Mouse (Mus musculus) forebrain, embryonic 15.5 days (tissue): ENCODE measurements around the gene Ifitm6. TPM values are rescaled to one million over a fixed set of nuclear protein-coding genes. Genes with fewer than 3 reads are reported as not detected.

Source experiments
- ATAC-seq: fragments of 200-750 bp; cut with Nextera tagmentation; replicated peaks from 2 replicates; pipeline ENCODE4 v1.8.0; 2017; ENCODE audit warnings: mild to moderate bottlenecking, moderate TSS enrichment, moderate library complexity
- H3K27ac ChIP-seq: fragments of 300-500 bp; sonication (generic); replicated peaks from 2 replicates; pipeline ENCODE4 v1.5.1; 2015; ENCODE audit warnings: mild to moderate bottlenecking, inconsistent platforms
- H3K27me3 ChIP-seq: fragments of 300-500 bp; sonication (generic); 2 replicates; pipeline ENCODE4 v1.6.1; 2015; ENCODE audit warnings: inconsistent platforms
- H3K36me3 ChIP-seq: fragments of 300-500 bp; sonication (generic); 2 replicates; pipeline ENCODE4 v1.6.1; 2015; ENCODE audit warnings: mild to moderate bottlenecking, inconsistent platforms
- H3K4me1 ChIP-seq: fragments of 300-500 bp; sonication (generic); 2 replicates; pipeline ENCODE4 v1.6.1; 2015; ENCODE audit warnings: inconsistent platforms
- H3K4me2 ChIP-seq: fragments of 300-500 bp; sonication (generic); replicated peaks from 2 replicates; pipeline ENCODE4 v1.6.1; 2015; ENCODE audit warnings: mild to moderate bottlenecking, inconsistent platforms
- H3K4me3 ChIP-seq: fragments of 300-500 bp; sonication (generic); 2 replicates; pipeline ENCODE4 v1.5.1; 2015; ENCODE audit warnings: mild to moderate bottlenecking, inconsistent platforms
- H3K9ac ChIP-seq: fragments of 300-500 bp; sonication (generic); replicated peaks from 2 replicates; pipeline ENCODE4 v1.6.1; 2015; ENCODE audit warnings: mild to moderate bottlenecking, inconsistent platforms
- H3K9me3 ChIP-seq: fragments of 300-500 bp; sonication (generic); 2 replicates; pipeline ENCODE4 v1.6.1; 2016; ENCODE audit warnings: inconsistent platforms
- WGBS: fragments of 180-500 bp; shearing (Covaris S2); methylation state at CpG from one replicate; pipeline ENCODE4 v1.1.7; 2015; ENCODE audit warnings: mixed read lengths; 5-methylcytosine and 5-hydroxymethylcytosine counted together
- polyA plus RNA-seq: library from polyadenylated mRNA; unstranded; fragments of >200 nt; fragmentation: Nextera tagmentation; extraction: Ambion mirVana; gene quantifications from 2 replicates; pipeline ENCODE4 v1.2.1, GENCODE M21; 2015

The Ifitm6 gene
- polyA plus RNA-seq, 1 experiment from 2014 or later = not detected

GRCm38 (mm10) chr7:141052421-141052820, 34.7 kb upstream of the Ifitm6 start:
- Histone ChIP-seq H3K27me3 (no peaks in the 10 kb centered on the region), H3K4me2 (no peak overlapping the region), H3K27ac (no peak overlapping the region), H3K4me3 (no peak overlapping the region), H3K9ac (no peak overlapping the region), H3K9me3 (no peaks in the 10 kb centered on the region), H3K36me3 (no peaks in the 10 kb centered on the region), H3K4me1 (peaks cover 10% of the 10 kb centered on the region)
- 81% methylated on average over 2 of the region's 2 CpGs for WGBS
- no peak for ATAC-seq

- no peaks in the 10 kb centered on the region for H3K36me3 ChIP-seq
- H3K27me3 ChIP-seq = no peaks in the 10 kb centered on the region
- no peak overlapping the region for H3K4me3 ChIP-seq
- H3K27ac ChIP-seq = no peak overlapping the region
- no peak overlapping the region for H3K4me2 ChIP-seq
- WGBS = 94% methylated on average over 4 of the region's 4 CpGs
- no peak for ATAC-seq
- H3K9ac ChIP-seq = no peak overlapping the region
- no peaks in the 10 kb centered on the region for H3K9me3 ChIP-seq
- peaks cover 14% of the 10 kb centered on the region for H3K4me1 ChIP-seq
Measured at GRCm38 (mm10) chr7:141052016-141052415, 34.3 kb upstream of the Ifitm6 start.

- Histone ChIP-seq H3K27ac (no peak overlapping the region), H3K4me3 (no peak overlapping the region), H3K9ac (no peak overlapping the region), H3K27me3 (no peaks in the 10 kb centered on the region), H3K9me3 (no peaks in the 10 kb centered on the region), H3K4me1 (peaks cover 14% of the 10 kb centered on the region), H3K4me2 (no peak overlapping the region), H3K36me3 (no peaks in the 10 kb centered on the region)
- 76% methylated on average over 17 of the region's 17 CpGs for WGBS
- no peak for ATAC-seq
Measured at GRCm38 (mm10) chr7:141051060-141051685, 33.4 kb upstream of the Ifitm6 start.

DNA sequence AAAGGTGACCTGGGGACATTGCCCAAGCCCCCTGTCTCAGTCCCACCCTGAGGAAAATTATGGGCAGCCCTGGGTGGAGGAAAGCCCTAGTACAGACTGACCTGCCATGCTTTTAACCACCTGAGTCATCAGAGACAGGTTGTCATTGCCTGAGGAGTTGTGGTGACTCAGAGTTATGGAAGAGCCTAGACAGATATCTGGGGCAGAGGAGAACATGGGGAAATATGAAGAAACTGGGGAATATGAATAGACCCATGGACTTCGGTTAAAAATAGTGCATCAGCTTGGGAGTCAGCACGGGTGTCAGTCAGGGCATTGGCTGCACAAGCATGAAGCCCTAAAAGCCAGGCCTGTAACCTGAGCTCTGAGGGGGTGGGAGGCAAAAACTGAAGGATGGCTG, 31.6 kb upstream of the Ifitm6 start:
- 91% methylated on average over 2 of the region's 2 CpGs for WGBS
- H3K36me3 ChIP-seq = no peaks in the 10 kb centered on the region
- ATAC-seq = no peak
- H3K4me2 ChIP-seq = no peak overlapping the region
- no peak overlapping the region for H3K27ac ChIP-seq
- H3K4me3 ChIP-seq = no peak overlapping the region
- H3K9ac ChIP-seq = no peak overlapping the region
- H3K4me1 ChIP-seq = peaks cover 14% of the 10 kb centered on the region
- no peaks in the 10 kb centered on the region for H3K27me3 ChIP-seq
- H3K9me3 ChIP-seq = no peaks in the 10 kb centered on the region

GRCm38 (mm10) chr7:141048226-141049218, 30.8 kb upstream of the Ifitm6 start:
- Histone ChIP-seq H3K4me3 (peak overlapping the region; percentile 41), H3K4me1 (peaks cover 14% of the 10 kb centered on the region), H3K9me3 (no peaks in the 10 kb centered on the region), H3K36me3 (no peaks in the 10 kb centered on the region), H3K27ac (peak overlapping the region; percentile 78), H3K9ac (peak overlapping the region; percentile 51), H3K27me3 (no peaks in the 10 kb centered on the region), H3K4me2 (peak overlapping the region; percentile 74)
- 9% methylated on average over 21 of the region's 21 CpGs for WGBS
- ATAC-seq = peak; percentile 94

DNA sequence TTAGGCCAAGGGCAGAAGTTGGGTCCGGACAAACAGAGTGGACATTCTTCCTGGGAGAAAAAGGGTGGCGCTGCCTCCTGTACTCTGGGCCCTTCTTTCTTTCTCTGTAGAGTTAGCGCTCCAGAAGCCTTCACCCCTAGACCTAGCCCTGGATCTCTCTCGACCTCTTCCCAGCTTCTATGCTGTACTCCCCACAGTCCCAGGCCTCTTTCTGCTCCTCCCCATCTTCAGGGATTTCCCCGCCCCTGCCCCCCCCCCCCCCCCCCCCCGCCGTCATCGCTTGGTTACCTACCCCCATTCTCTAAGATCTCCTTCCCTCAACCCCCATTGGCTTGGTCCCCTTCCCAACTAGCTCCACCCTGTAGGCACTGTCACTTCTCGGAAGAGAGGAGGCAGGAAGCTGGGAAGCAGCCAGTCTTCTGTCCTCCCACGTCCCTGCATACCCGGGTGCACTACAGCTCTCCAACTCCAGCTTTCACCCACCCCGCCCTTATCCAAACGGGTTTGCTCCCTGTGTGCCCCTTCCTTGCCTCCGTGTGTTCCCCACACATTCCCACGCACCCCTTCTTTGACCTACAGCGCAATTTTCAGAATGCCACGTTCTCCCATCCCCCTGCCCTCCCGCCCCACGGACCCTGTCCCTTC, 30.0 kb upstream of the Ifitm6 start:
- peak overlapping the region; percentile 78 for H3K27ac ChIP-seq
- H3K4me3 ChIP-seq = peak overlapping the region; percentile 41
- no peaks in the 10 kb centered on the region for H3K9me3 ChIP-seq
- WGBS = 6% methylated on average over 15 of the region's 19 CpGs
- H3K4me1 ChIP-seq = peaks cover 14% of the 10 kb centered on the region
- peak overlapping the region; percentile 51 for H3K9ac ChIP-seq
- H3K27me3 ChIP-seq = no peaks in the 10 kb centered on the region
- H3K36me3 ChIP-seq = no peaks in the 10 kb centered on the region
- peak overlapping the region; percentile 74 for H3K4me2 ChIP-seq
- peak; percentile 91 for ATAC-seq

DNA sequence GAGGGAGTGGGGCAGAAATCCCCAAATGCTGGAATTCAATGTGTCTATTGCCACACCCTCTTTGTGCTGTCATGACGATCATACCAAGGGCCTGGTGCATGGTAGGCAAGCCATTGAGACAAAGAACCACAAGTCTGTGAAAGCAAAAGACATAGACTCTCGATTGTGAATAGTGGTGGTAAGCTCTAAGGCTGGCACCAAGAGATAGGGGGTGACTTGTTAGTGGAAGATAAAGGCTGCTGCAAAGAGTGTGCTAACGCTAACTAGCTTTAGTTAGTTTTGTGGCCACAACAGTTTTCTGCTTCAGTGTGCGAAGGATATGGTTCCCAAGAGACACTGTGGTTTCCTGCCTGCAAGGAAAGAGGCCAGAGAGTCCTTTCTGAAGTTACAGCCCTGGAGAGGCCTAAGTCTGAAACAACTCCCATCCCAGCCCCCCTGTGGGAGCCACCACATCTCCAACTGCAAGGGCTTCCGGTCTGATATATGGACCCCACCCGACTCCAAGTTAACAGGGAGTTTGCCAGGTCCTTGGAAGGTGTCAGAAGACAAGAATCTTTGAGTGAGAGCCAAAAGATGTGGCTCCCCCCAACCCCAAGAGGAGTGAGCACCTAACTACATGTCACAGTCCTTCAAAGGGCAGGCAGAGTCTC, 29.3 kb upstream of the Ifitm6 start:
- Histone ChIP-seq H3K9me3 (no peaks in the 10 kb centered on the region), H3K4me2 (peak overlapping the region; percentile 74), H3K27ac (0 out of 2 replicates have a peak overlapping the region, but pooled peaks have one; percentile 21), H3K4me1 (peaks cover 14% of the 10 kb centered on the region), H3K9ac (no peak overlapping the region), H3K27me3 (no peaks in the 10 kb centered on the region), H3K36me3 (no peaks in the 10 kb centered on the region), H3K4me3 (no peak overlapping the region)
- no peak for ATAC-seq
- WGBS = 77% methylated on average over 6 of the region's 6 CpGs

DNA sequence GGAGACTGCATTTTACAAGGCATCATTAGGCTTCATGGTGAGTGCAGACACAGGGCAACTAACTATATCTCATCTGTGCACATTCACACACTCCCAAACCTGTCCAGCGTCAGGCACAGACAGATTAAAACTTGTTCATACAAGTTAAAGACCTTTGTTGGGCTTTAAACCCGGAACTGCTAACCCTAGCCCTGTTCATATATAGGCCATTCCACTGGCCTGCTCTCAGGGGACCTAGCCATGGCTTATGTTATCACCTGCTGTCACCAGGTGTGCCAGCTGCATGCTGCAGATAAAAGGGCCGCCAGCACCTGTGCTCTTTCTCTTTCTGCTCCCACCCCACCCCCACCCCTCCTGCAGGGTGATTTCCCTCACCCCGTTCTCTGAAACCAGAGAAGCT, 24.8 kb upstream of the Ifitm6 start:
- Histone ChIP-seq H3K36me3 (no peaks in the 10 kb centered on the region), H3K27ac (no peak overlapping the region), H3K4me2 (no peak overlapping the region), H3K4me3 (no peak overlapping the region), H3K27me3 (no peaks in the 10 kb centered on the region), H3K9ac (no peak overlapping the region), H3K4me1 (peaks cover 10% of the 10 kb centered on the region), H3K9me3 (no peaks in the 10 kb centered on the region)
- ATAC-seq = no peak
- WGBS = 65% methylated on average over 4 of the region's 4 CpGs

DNA sequence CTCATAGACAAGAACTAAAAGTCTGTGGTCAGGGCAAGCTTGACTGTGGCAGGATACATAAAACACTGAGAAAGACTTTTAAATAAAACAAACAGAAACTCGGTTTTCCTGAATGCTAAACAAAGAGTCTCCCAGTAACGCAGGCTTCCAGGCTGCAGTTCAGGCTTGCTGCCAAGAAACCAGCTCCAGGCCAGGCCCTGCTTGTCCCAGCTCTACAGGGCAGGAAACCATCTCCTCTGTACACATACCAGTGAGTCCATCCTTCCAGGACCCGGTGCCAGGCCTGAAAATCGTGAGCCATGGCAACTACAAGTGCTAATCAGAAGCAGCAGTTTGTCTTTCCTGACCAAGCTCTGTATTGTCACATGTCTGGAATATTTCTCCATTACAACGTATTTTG, 23.9 kb upstream of the Ifitm6 start:
- 0 out of 2 replicates have a peak, but pooled peaks cover 5% of the 10 kb centered on the region for H3K4me1 ChIP-seq
- no peak overlapping the region for H3K9ac ChIP-seq
- H3K27ac ChIP-seq = no peak overlapping the region
- 17% methylated on average over 5 of the region's 5 CpGs for WGBS
- no peaks in the 10 kb centered on the region for H3K36me3 ChIP-seq
- H3K9me3 ChIP-seq = no peaks in the 10 kb centered on the region
- H3K4me3 ChIP-seq = no peak overlapping the region
- H3K27me3 ChIP-seq = no peaks in the 10 kb centered on the region
- H3K4me2 ChIP-seq = no peak overlapping the region
- no peak for ATAC-seq

DNA sequence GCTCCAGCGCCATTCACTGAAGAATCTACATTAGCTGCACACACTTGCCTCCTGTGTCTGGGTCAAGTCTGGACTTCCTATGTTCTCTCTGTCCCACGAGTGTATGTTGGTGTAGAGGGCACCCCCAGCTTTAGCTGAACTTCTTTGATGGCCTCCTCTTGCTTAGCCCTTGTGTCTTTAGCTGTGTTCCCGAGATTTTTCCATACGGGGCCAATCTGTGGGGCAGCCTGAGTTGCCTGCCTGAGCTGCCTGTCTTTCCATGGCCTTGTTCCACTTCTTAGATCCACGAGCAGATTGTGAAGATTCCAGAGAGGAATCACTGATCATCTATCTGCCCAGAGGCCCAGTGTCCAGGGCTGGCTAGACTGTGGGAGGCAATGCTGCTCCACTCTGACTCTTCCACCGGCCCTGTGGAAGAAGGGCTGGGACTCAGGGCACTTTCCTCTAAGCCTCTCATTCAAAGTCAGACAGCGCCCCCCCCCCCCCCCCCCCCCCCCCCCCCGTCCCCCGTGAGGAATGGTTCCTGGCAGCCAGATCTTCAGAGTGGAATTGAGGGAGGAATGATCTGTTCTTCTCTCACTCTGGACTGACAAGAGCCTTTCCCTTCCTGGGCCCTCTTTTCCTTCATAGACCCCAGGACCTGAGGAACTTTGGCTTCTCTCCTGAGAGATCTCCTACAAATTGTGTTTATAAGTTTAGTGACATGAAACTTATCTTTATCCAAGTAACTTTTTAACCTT, 23.3 kb upstream of the Ifitm6 start:
- ATAC-seq = no peak
- Histone ChIP-seq H3K4me1 (0 out of 2 replicates have a peak, but pooled peaks cover 5% of the 10 kb centered on the region), H3K27ac (no peak overlapping the region), H3K9me3 (no peaks in the 10 kb centered on the region), H3K4me3 (no peak overlapping the region), H3K27me3 (no peaks in the 10 kb centered on the region), H3K36me3 (no peaks in the 10 kb centered on the region), H3K9ac (no peak overlapping the region), H3K4me2 (no peak overlapping the region)
- WGBS = 47% methylated on average over 7 of the region's 9 CpGs

DNA sequence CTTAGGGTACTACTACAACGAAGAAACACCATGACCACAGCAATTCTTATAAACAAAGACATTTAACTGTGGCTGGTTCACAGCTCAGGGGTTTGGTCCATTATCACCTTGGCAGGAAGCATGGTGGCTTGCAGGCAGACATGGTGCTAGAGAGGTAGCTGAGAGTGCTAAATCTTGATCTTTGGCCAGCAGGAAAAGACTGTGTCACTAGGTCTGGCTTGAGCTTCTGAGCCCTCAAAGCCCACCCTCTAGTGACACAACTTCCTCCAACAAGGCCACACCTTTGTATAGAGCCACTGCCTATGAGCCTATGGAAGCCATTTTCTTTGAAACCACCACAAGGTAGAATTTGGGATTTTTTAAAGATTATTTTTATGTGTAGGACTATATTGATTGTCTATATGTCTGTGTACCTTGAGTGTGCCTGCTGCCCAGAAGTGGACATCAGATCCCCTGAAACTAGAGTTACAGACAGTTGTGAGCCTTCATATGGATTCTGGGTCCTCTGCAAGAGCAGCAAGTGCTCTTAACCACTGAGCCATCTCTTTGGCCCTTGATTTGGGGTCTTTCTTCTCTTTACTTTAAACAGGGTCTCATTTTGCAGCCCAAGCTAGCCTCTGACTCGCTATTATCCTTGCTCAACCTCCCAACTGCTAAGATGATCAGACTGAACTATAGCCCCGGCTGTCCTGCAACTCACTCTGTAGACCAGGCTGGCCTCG, 21.8 kb upstream of the Ifitm6 start:
- Histone ChIP-seq H3K4me1 (0 out of 2 replicates have a peak, but pooled peaks cover 5% of the 10 kb centered on the region), H3K27me3 (no peaks in the 10 kb centered on the region), H3K4me3 (no peak overlapping the region), H3K9ac (no peak overlapping the region), H3K4me2 (no peak overlapping the region), H3K9me3 (no peaks in the 10 kb centered on the region), H3K36me3 (no peaks in the 10 kb centered on the region), H3K27ac (no peak overlapping the region)
- ATAC-seq = no peak
- WGBS = 95% methylated on average over 4 of the region's 4 CpGs
